Comparison of ENCODE assay signal across 15 mouse cellular contexts in the genomic region with DNA sequence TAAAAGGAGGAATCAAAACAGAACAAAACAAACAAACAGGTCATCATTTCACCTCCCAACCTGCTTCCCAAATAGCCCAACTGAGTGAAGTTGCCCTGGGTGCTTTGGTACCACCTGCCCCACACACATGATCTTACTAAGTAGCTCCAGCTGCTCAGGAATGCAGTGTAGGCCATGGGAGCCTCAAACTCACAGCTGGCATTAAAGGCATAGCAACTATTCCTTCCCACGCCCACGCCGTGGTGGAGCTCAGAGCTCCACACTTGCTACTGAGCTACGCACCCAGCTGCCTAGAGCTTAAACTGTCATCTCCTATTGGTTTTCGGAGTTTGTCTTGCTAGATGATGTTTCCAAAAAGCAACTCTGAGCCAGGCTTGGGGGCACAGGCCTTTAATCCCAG.
"Had no signal": no experiment of that assay in that cellular context is flagged by ENCODE, and none has a peak within 500 bp of the region (broad histone marks: within the 10 kb centered on the region; RNA-seq: fewer than 3 reads in every experiment).

No protein-coding gene starts in this region.

- ATAC-seq: liver, postnatal 0 days; midbrain, embryonic 16.5 days had no signal

- H3K36me3 ChIP-seq: midbrain, embryonic 10.5 days; midbrain, embryonic 12.5 days; neural tube, embryonic 12.5 days; stomach, embryonic 15.5 days had no signal

- DNase-seq: liver, postnatal 0 days; lung, embryonic 14.5 days; lung, postnatal 10 days; lung, postnatal 4 days; midbrain, embryonic 14.5 days; right cerebral cortex, postnatal 14 days; thymus, adult 2 months; thymus, postnatal 25 days; thymus, postnatal 4 days had no signal

- H3K9ac ChIP-seq: liver, postnatal 0 days; lung, embryonic 14.5 days; midbrain, embryonic 12.5 days; neural tube, embryonic 12.5 days; stomach, embryonic 15.5 days had no signal

- H3K27ac ChIP-seq: midbrain, embryonic 10.5 days; midbrain, embryonic 12.5 days; neural tube, embryonic 12.5 days; stomach, embryonic 15.5 days; stomach, postnatal 0 days had no signal

- H3K27me3 ChIP-seq: neural tube, embryonic 12.5 days; stomach, embryonic 15.5 days had no signal

- H3K4me3 ChIP-seq: midbrain, embryonic 10.5 days; midbrain, embryonic 12.5 days; neural tube, embryonic 12.5 days; stomach, embryonic 15.5 days had no signal

- H3K9me3 ChIP-seq: midbrain, embryonic 10.5 days; midbrain, embryonic 12.5 days; neural tube, embryonic 12.5 days; stomach, embryonic 15.5 days had no signal

- H3K4me2 ChIP-seq: lung, embryonic 14.5 days; midbrain, embryonic 12.5 days; neural tube, embryonic 12.5 days; stomach, embryonic 15.5 days had no signal

- H3K4me1 ChIP-seq: stomach, embryonic 15.5 days had no signal
